Mouse (Mus musculus) layer of hippocampus, adult 18-20 months (tissue): ENCODE measurements around the gene Etfdh. TPM values are rescaled to one million over a fixed set of nuclear protein-coding genes. Genes with fewer than 3 reads are reported as not detected.

ENCODE experiments used
- total RNA-seq, 2 experiments: library from RNA; stranded (reverse); gene quantifications; 2 replicates each; pipeline ENCODE4 v1.2.3; 2021

Gene Etfdh
- total RNA-seq, 2 experiments from 2014 or later = 25.9 to 28.6 TPM

Other genes starting within 250 kb of the Etfdh start
- 10 to 100 TPM; 23.9 to 24.1 TPM for gene Fnip2, start 61.7 kb downstream of the Etfdh start, total RNA-seq
- 10 to 100 TPM; 84.8 TPM for gene Ppid, start 38.2 kb downstream of the Etfdh start, total RNA-seq
- gene 4930579G24Rik, start 421 bp downstream of the Etfdh start, total RNA-seq = 1 to 10 TPM; 1.0 to 1.3 TPM
- gene Rxfp1, start 108.4 kb upstream of the Etfdh start, total RNA-seq = 1 to 10 TPM; 6.5 to 8.4 TPM
- 10 to 100 TPM; 20.7 to 21.8 TPM for gene Tmem144, start 223.3 kb upstream of the Etfdh start, total RNA-seq